Mouse (Mus musculus) heart, embryonic 16.5 days (tissue): ENCODE data around the gene Pax4. TPM values are rescaled to one million over a fixed set of nuclear protein-coding genes. Genes with fewer than 3 reads are reported as not detected.
A peak's percentile ranks its signal among the peaks of the same experiment; 100 is the strongest.

Experiments
- ATAC-seq: fragments of 200-750 bp; cut with Nextera tagmentation; replicated peaks from 2 replicates; pipeline ENCODE4 v1.8.0; 2017; ENCODE audit warnings: moderate number of reproducible peaks; ENCODE audit not compliant: insufficient read depth, low FRiP score; ENCODE audit errors: extremely low read depth
- H3K27ac ChIP-seq: fragments of 300-500 bp; sonication (generic); 2 replicates; pipeline ENCODE4 v1.5.1; 2014; ENCODE audit warnings: mild to moderate bottlenecking, low read length, control low read depth, moderate library complexity
- H3K27me3 ChIP-seq: fragments of 300-500 bp; sonication (generic); 2 replicates; pipeline ENCODE4 v1.6.1; 2014; ENCODE audit warnings: low read length, mixed read lengths; ENCODE audit not compliant: control insufficient read depth, insufficient read depth
- H3K36me3 ChIP-seq: fragments of 300-500 bp; sonication (generic); 2 replicates; pipeline ENCODE4 v1.6.1; 2014; ENCODE audit not compliant: control insufficient read depth, insufficient read depth
- H3K4me1 ChIP-seq: fragments of 300-500 bp; sonication (generic); 2 replicates; pipeline ENCODE4 v1.6.1; 2014; ENCODE audit warnings: low read length, mixed read lengths; ENCODE audit not compliant: control insufficient read depth, insufficient read depth
- H3K4me2 ChIP-seq: fragments of 300-500 bp; sonication (generic); 2 replicates; pipeline ENCODE4 v1.6.1; 2014; ENCODE audit warnings: low read depth, mild to moderate bottlenecking, control low read depth, low read length
- H3K4me3 ChIP-seq: fragments of 300-500 bp; sonication (generic); 2 replicates; pipeline ENCODE4 v1.5.1; 2014; ENCODE audit warnings: mild to moderate bottlenecking, control low read depth, low read length
- H3K9ac ChIP-seq: fragments of 300-500 bp; sonication (generic); 2 replicates; pipeline ENCODE4 v1.6.1; 2014; ENCODE audit warnings: low read length, control low read depth
- H3K9me3 ChIP-seq: fragments of 300-500 bp; sonication (generic); replicated peaks from 2 replicates; pipeline ENCODE4 v1.6.1; 2016; ENCODE audit warnings: low read length; ENCODE audit not compliant: control insufficient read depth
- WGBS: fragments of 180-500 bp; shearing (Covaris S2); extraction: QIAGEN DNeasy Blood & Tissue Kit; methylation state at CpG from one replicate; pipeline ENCODE4 v1.1.7; 2014; 5-methylcytosine and 5-hydroxymethylcytosine counted together
- polyA plus RNA-seq: library from polyadenylated mRNA; unstranded; fragments of >200 nt; fragmentation: Nextera tagmentation; extraction: Ambion mirVana; gene quantifications from 2 replicates; pipeline ENCODE4 v1.2.1, GENCODE M21; 2015

The Pax4 gene
- polyA plus RNA-seq, 1 experiment from 2014 or later: not detected

- ATAC-seq: no peak
- peaks cover 6% of the 10 kb centered on the region for H3K36me3 ChIP-seq
- no peaks in the 10 kb centered on the region for H3K27me3 ChIP-seq
- no peak within 1 kb of the TSS for H3K4me2 ChIP-seq
- no peak within 1 kb of the TSS for H3K9ac ChIP-seq
- H3K4me3 ChIP-seq: no peak within 1 kb of the TSS
- peaks cover 13% of the 10 kb centered on the region for H3K4me1 ChIP-seq
- no peaks in the 10 kb centered on the region for H3K9me3 ChIP-seq
- H3K27ac ChIP-seq: no peak within 1 kb of the TSS
- WGBS: 83% methylated on average over 3 of the region's 3 CpGs
These were observed 21.9 kb downstream of the Pax4 start, which contains the start of gene Fscn3 for GRCm38 (mm10) chr6:28427096-28427839. Fscn3 (plus strand) TSS chr6:28427789.

GRCm38 (mm10) chr6:28425019-28425418, 24.1 kb downstream of the Pax4 start:
- ATAC-seq: no peak
- H3K9ac ChIP-seq: no peak overlapping the region
- H3K4me1 ChIP-seq: peaks cover 30% of the 10 kb centered on the region
- H3K27ac ChIP-seq: no peak overlapping the region
- no peaks in the 10 kb centered on the region for H3K27me3 ChIP-seq
- WGBS: 71% methylated on average over 6 of the region's 6 CpGs
- H3K4me3 ChIP-seq: no peak overlapping the region
- no peaks in the 10 kb centered on the region for H3K9me3 ChIP-seq
- peaks cover 6% of the 10 kb centered on the region for H3K36me3 ChIP-seq
- H3K4me2 ChIP-seq: peak overlapping the region; percentile 69

GRCm38 (mm10) chr6:28423767-28424695, 25.1 kb downstream of the Pax4 start:
- Histone ChIP-seq H3K9me3 (no peaks in the 10 kb centered on the region), H3K27ac (peak overlapping the region; percentile 87), H3K36me3 (peaks cover 6% of the 10 kb centered on the region), H3K4me3 (peak overlapping the region; percentile 99), H3K4me2 (peak overlapping the region; percentile 69), H3K9ac (peak overlapping the region; percentile 98), H3K4me1 (peaks cover 40% of the 10 kb centered on the region), H3K27me3 (no peaks in the 10 kb centered on the region)
- peak; percentile 46 for ATAC-seq
- 4% methylated on average over 42 of the region's 46 CpGs for WGBS

- peak within 1 kb of the TSS; percentile 98 for H3K9ac ChIP-seq
- peak within 1 kb of the TSS; percentile 87 for H3K27ac ChIP-seq
- peak within 1 kb of the TSS; percentile 99 for H3K4me3 ChIP-seq
- no peaks in the 10 kb centered on the region for H3K9me3 ChIP-seq
- H3K4me2 ChIP-seq: peak within 1 kb of the TSS; percentile 69
- under 1% methylated on average over 39 of the region's 42 CpGs for WGBS
- ATAC-seq: peak; percentile 79
- no peaks in the 10 kb centered on the region for H3K27me3 ChIP-seq
- peaks cover 44% of the 10 kb centered on the region for H3K4me1 ChIP-seq
- H3K36me3 ChIP-seq: peaks cover 13% of the 10 kb centered on the region
These were observed 25.8 kb downstream of the Pax4 start, which contains the start of gene Arf5 for GRCm38 (mm10) chr6:28423313-28423712. Arf5 (plus strand) TSS chr6:28423560.

GRCm38 (mm10) chr6:28422651-28423290, 26.4 kb downstream of the Pax4 start:
- ATAC-seq: no peak
- H3K4me3 ChIP-seq: peak overlapping the region; percentile 99
- no peaks in the 10 kb centered on the region for H3K9me3 ChIP-seq
- peaks cover 47% of the 10 kb centered on the region for H3K4me1 ChIP-seq
- no peaks in the 10 kb centered on the region for H3K27me3 ChIP-seq
- peaks cover 18% of the 10 kb centered on the region for H3K36me3 ChIP-seq
- H3K27ac ChIP-seq: peak overlapping the region; percentile 76
- peak overlapping the region; percentile 48 for H3K4me2 ChIP-seq
- H3K9ac ChIP-seq: peak overlapping the region; percentile 14; the same call in 1 of the 2 replicates
- WGBS: 70% methylated on average over 15 of the region's 15 CpGs

GRCm38 (mm10) chr6:28421469-28422000, 27.6 kb downstream of the Pax4 start:
- peak; percentile 75 for ATAC-seq
- Histone ChIP-seq H3K9me3 (no peaks in the 10 kb centered on the region), H3K27me3 (no peaks in the 10 kb centered on the region), H3K4me1 (peaks cover 50% of the 10 kb centered on the region), H3K4me3 (peak overlapping the region; percentile 66), H3K36me3 (peaks cover 20% of the 10 kb centered on the region), H3K9ac (peak overlapping the region; percentile 79), H3K4me2 (peak overlapping the region; percentile 98), H3K27ac (peak overlapping the region; percentile 49)
- WGBS: under 1% methylated on average over 27 of the region's 27 CpGs

GRCm38 (mm10) chr6:28420865-28421264, 28.3 kb downstream of the Pax4 start:
- Histone ChIP-seq H3K36me3 (peaks cover 18% of the 10 kb centered on the region), H3K9ac (peak overlapping the region; percentile 79), H3K27ac (no peak overlapping the region), H3K27me3 (no peaks in the 10 kb centered on the region), H3K4me2 (peak overlapping the region; percentile 98), H3K4me1 (peaks cover 50% of the 10 kb centered on the region), H3K4me3 (peak overlapping the region; percentile 66), H3K9me3 (no peaks in the 10 kb centered on the region)
- ATAC-seq: no peak
- 20% methylated on average over 13 of the region's 13 CpGs for WGBS

- H3K4me3 ChIP-seq: peak overlapping the region; percentile 66
- 73% methylated on average over 17 of the region's 17 CpGs for WGBS
- peaks cover 19% of the 10 kb centered on the region for H3K36me3 ChIP-seq
- H3K9me3 ChIP-seq: no peaks in the 10 kb centered on the region
- no peak overlapping the region for H3K27ac ChIP-seq
- H3K4me1 ChIP-seq: peaks cover 50% of the 10 kb centered on the region
- no peaks in the 10 kb centered on the region for H3K27me3 ChIP-seq
- peak overlapping the region; percentile 98 for H3K4me2 ChIP-seq
- peak overlapping the region; percentile 79 for H3K9ac ChIP-seq
- ATAC-seq: no peak
These were observed 28.8 kb downstream of the Pax4 start for GRCm38 (mm10) chr6:28420361-28420760.
